Mouse (Mus musculus) hindbrain, postnatal 0 days (tissue): ENCODE measurements around the gene Klhdc9. TPM values are rescaled to one million over a fixed set of nuclear protein-coding genes. Genes with fewer than 3 reads are reported as not detected.

Source experiments
- ATAC-seq: fragments of 200-750 bp; cut with Nextera tagmentation; 2 replicates; pipeline ENCODE4 v1.8.0; 2017; ENCODE audit warnings: mild to moderate bottlenecking, moderate TSS enrichment, moderate library complexity
- DNase-seq: peaks from one replicate; pipeline ENCODE4 v3.0.0-alpha.2; 2015; ENCODE audit warnings: low spot score
- H3K27ac ChIP-seq: fragments of 300-500 bp; sonication (generic); 2 replicates; pipeline ENCODE4 v1.5.1; 2014; ENCODE audit warnings: mild to moderate bottlenecking
- H3K27me3 ChIP-seq: fragments of 300-500 bp; sonication (generic); 2 replicates; pipeline ENCODE4 v1.6.1; 2014; ENCODE audit warnings: low read length, mixed read lengths; ENCODE audit not compliant: insufficient read depth
- H3K36me3 ChIP-seq: fragments of 300-500 bp; sonication (generic); 2 replicates; pipeline ENCODE4 v1.6.1; 2014; ENCODE audit warnings: low read length, mixed read lengths; ENCODE audit not compliant: insufficient read depth
- H3K4me1 ChIP-seq: fragments of 300-500 bp; sonication (generic); 2 replicates; pipeline ENCODE4 v1.6.1; 2014; ENCODE audit warnings: antibody characterized with exemption, low read length, mixed read lengths; ENCODE audit not compliant: insufficient read depth
- H3K4me2 ChIP-seq: fragments of 300-500 bp; sonication (generic); 2 replicates; pipeline ENCODE4 v1.6.1; 2014; ENCODE audit warnings: low read depth, mild to moderate bottlenecking, low read length, moderate library complexity, mixed read lengths
- H3K4me3 ChIP-seq: fragments of 300-500 bp; sonication (generic); 2 replicates; pipeline ENCODE4 v1.5.1; 2014; ENCODE audit warnings: low read length
- H3K9ac ChIP-seq: fragments of 300-500 bp; sonication (generic); replicated peaks from 2 replicates; pipeline ENCODE4 v1.6.1; 2014; ENCODE audit warnings: mild to moderate bottlenecking, low read length, moderate library complexity, mixed read lengths
- H3K9me3 ChIP-seq: fragments of 300-500 bp; sonication (generic); 2 replicates; pipeline ENCODE4 v1.6.1; 2016; ENCODE audit warnings: low read length, mixed read lengths
- CTCF ChIP-seq: IDR thresholded peaks from 2 replicates; pipeline ENCODE4 v1.5.1; 2016; ENCODE audit warnings: antibody characterized with exemption, control low read depth, low read depth
- WGBS: fragments of 180-500 bp; shearing (Covaris S2); extraction: QIAGEN DNeasy Blood & Tissue Kit; methylation state at CpG from one replicate; pipeline ENCODE4 v1.1.7; 2014; 5-methylcytosine and 5-hydroxymethylcytosine counted together
- polyA plus RNA-seq: library from polyadenylated mRNA; unstranded; fragments of >200 nt; fragmentation: Nextera tagmentation; extraction: Ambion mirVana; gene quantifications from 2 replicates; pipeline ENCODE4 v1.2.1, GENCODE M21; 2015
- total RNA-seq: library from RNA; depleted of rRNA; stranded (reverse); fragments of >200 nt; gene quantifications from 2 replicates; pipeline ENCODE4 v1.2.3, GENCODE M21; 2014; rRNA removed

Klhdc9 gene
- 4.3 and 5.1 TPM in 2 replicates for total RNA-seq
- polyA plus RNA-seq, result 5.3 and 7.8 TPM in 2 replicates

DNA sequence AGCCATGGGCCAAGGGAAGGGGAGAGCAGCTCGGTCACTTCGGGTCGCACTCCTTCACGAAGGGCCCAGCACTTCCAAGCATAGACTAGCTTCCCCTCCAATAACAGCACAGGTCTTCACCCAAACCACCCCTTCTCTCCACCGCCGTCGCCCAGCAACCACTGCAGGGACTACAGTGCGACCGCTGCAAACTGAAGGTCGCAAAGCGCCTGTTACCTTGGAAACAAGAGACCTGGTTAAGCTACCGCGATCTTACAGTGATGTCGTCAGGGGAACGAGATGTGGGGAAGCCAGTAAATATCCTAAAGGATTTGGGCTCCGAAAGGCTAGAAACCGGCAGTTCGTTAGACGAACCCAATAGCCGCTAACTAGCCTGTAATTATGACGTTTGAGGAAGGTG lies at the start of gene Klhdc9:
TSS of gene Klhdc9 (minus strand) at position 143 of the 400 bp plus-strand sequence.
- peak; percentile 97 for ATAC-seq

DNA sequence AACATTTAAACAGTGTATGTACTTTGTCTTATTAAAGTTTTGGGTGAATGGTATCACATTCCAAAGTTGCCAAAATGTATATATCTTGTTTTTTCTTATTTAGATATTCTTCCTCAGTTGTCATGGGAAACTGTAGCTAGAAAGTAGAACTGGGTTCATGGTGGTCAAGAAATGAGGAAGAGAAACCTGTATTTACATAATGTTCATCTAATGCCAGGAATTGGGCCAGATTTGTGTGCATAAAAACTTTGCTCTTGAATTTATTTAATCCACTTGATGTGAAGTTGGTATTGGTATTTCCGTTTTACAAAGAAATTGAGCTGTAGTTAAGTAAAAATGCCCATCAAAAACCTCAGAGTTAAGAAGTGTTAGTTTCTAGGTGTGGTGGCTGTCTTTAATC lies 49.6 kb upstream of the Klhdc9 start:
- no peaks in the 10 kb centered on the region for H3K9me3 ChIP-seq
- H3K27me3 ChIP-seq, result no peaks in the 10 kb centered on the region
- no peak overlapping the region for H3K4me2 ChIP-seq
- no peak overlapping the region for H3K9ac ChIP-seq
- no peak for TF ChIP-seq CTCF
- H3K4me1 ChIP-seq, result peaks cover 4% of the 10 kb centered on the region; the same call in 1 of the 2 replicates
- ATAC-seq (no peak), DNase-seq (no peak)
- no peak overlapping the region for H3K4me3 ChIP-seq
- WGBS, result 85% methylated on average over 1 of the region's 1 CpGs
- H3K36me3 ChIP-seq, result 0 out of 2 replicates have a peak, but pooled peaks cover 2% of the 10 kb centered on the region
- H3K27ac ChIP-seq, result no peak overlapping the region

More for the DNA sequence above, at the start of gene Klhdc9:
- H3K27me3 ChIP-seq, result no peaks in the 10 kb centered on the region
- peaks cover 5% of the 10 kb centered on the region; the same call in 1 of the 2 replicates for H3K36me3 ChIP-seq
- peak within 1 kb of the TSS; percentile 80 for H3K27ac ChIP-seq
- peak within 1 kb of the TSS; percentile 55 for H3K4me3 ChIP-seq
- H3K9ac ChIP-seq, result peak within 1 kb of the TSS; percentile 64
- no peaks in the 10 kb centered on the region for H3K9me3 ChIP-seq
- no peak for TF ChIP-seq CTCF
- H3K4me2 ChIP-seq, result peak within 1 kb of the TSS; percentile 86
- no peaks in the 10 kb centered on the region for H3K4me1 ChIP-seq
- WGBS, result 2% methylated on average over 21 of the region's 21 CpGs
- peak; percentile 98 for DNase-seq

- Histone ChIP-seq H3K9ac (no peak overlapping the region), H3K4me1 (no peaks in the 10 kb centered on the region), H3K36me3 (no peaks in the 10 kb centered on the region), H3K27ac (no peak overlapping the region), H3K9me3 (no peaks in the 10 kb centered on the region), H3K4me2 (no peak overlapping the region), H3K4me3 (no peak overlapping the region), H3K27me3 (no peaks in the 10 kb centered on the region)
- DNase-seq (no peak), ATAC-seq (no peak)
- WGBS, result 72% methylated on average over 5 of the region's 5 CpGs
- no peak for TF ChIP-seq CTCF
These were observed 46.7 kb upstream of the Klhdc9 start for GRCm38 (mm10) chr1:171407263-171407662.

GRCm38 (mm10) chr1:171402991-171403390 lies 42.4 kb upstream of the Klhdc9 start:
- Histone ChIP-seq H3K4me3 (no peak overlapping the region), H3K27ac (no peak overlapping the region), H3K4me2 (no peak overlapping the region), H3K4me1 (no peaks in the 10 kb centered on the region), H3K9ac (no peak overlapping the region), H3K36me3 (no peaks in the 10 kb centered on the region), H3K27me3 (no peaks in the 10 kb centered on the region), H3K9me3 (no peaks in the 10 kb centered on the region)
- no peak for TF ChIP-seq CTCF
- no peak for DNase-seq
- no peak for ATAC-seq
- WGBS, result 91% methylated on average over 9 of the region's 9 CpGs

GRCm38 (mm10) chr1:171401821-171402220 lies 41.2 kb upstream of the Klhdc9 start:
- no peak overlapping the region for H3K4me3 ChIP-seq
- ATAC-seq (no peak), DNase-seq (no peak)
- H3K9ac ChIP-seq, result no peak overlapping the region
- H3K27me3 ChIP-seq, result no peaks in the 10 kb centered on the region
- no peak overlapping the region for H3K27ac ChIP-seq
- no peaks in the 10 kb centered on the region for H3K36me3 ChIP-seq
- H3K4me2 ChIP-seq, result no peak overlapping the region
- H3K4me1 ChIP-seq, result no peaks in the 10 kb centered on the region
- 75% methylated on average over 4 of the region's 4 CpGs for WGBS
- TF ChIP-seq CTCF, result no peak
- H3K9me3 ChIP-seq, result no peaks in the 10 kb centered on the region

GRCm38 (mm10) chr1:171390101-171390500 lies 29.5 kb upstream of the Klhdc9 start:
- Histone ChIP-seq H3K27me3 (no peaks in the 10 kb centered on the region), H3K4me1 (no peaks in the 10 kb centered on the region), H3K27ac (no peak overlapping the region), H3K4me2 (no peak overlapping the region), H3K36me3 (no peaks in the 10 kb centered on the region), H3K9ac (no peak overlapping the region), H3K9me3 (no peaks in the 10 kb centered on the region), H3K4me3 (no peak overlapping the region)
- no peak for ATAC-seq
- 79% methylated on average over 4 of the region's 4 CpGs for WGBS
- TF ChIP-seq CTCF, result no peak
- no peak for DNase-seq

DNA sequence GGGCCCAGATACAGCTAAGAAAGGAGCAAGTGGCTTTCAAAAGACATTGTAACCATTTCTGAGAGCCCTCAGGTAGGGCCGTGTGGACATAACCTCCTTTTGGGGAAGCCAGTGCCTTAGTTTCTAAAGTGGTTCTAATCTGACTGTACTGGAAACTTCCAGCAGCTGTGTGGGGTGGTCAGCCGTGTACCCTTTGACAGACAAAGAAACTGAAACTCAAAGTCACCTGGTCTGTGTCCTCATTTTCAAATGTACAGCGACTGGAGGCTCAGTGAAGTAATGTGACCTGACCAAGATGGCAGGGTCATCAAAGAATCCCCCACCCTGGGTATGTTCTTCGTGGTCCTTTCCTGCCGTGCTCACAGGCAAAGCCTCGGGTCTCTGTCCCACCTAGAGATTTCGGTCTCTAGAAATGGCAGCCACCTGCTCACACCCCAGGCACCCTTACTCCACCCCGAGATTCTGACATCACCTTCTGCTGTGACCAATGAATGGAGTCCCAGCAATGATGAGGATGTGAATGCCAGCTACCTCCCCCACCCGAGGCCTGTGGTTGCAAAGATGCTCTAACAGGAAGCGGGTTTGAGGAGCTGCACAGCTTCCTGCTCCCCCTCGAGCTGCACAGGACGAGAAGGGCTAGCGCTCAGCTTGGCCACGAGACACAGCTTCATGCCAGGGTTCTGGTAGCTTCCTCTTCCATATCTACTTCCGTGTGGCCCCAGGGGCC lies 27.9 kb upstream of the Klhdc9 start, which contains the start of gene Arhgap30:
TSS of gene Arhgap30 (plus strand) at position 579 of the 727 bp plus-strand sequence.
- Histone ChIP-seq H3K9ac (no peak within 1 kb of the TSS), H3K27me3 (no peaks in the 10 kb centered on the region), H3K4me1 (no peaks in the 10 kb centered on the region), H3K36me3 (no peaks in the 10 kb centered on the region), H3K27ac (no peak within 1 kb of the TSS), H3K4me3 (no peak within 1 kb of the TSS), H3K4me2 (no peak within 1 kb of the TSS), H3K9me3 (no peaks in the 10 kb centered on the region)
- TF ChIP-seq CTCF, result no peak
- ATAC-seq (no peak), DNase-seq (no peak)
- WGBS, result 84% methylated on average over 15 of the region's 15 CpGs
